20 mouse cellular contexts compared by ENCODE assay signal in the genomic region with DNA sequence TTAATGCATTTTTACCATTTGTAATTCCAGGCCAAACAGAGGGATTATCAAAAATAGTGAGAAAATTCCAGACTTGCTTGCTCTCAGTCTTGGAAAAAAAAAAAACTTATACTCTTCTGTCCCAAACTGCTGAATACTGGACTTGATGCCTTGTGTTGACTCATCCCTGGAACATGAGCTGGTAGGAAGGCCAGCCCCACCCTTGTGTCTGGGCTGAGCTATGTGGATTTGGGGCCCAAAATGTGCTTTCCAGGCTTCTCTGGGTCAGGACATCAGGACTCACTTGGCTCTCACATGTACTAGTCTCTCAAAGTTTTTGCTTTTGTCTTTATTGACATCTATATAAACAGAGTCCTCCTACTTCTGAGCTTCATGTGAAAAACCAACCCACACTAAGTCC. TPM values are rescaled to one million over a fixed set of nuclear protein-coding genes. Genes with fewer than 3 reads are reported as not detected.
DNase-seq lines count a peak whose midpoint lies in the region; ATAC-seq and TF ChIP-seq lines count a peak whose summit lies in the region.
"Had no signal": no experiment of that assay in that cellular context is flagged by ENCODE, and none has a peak within 500 bp of the region (broad histone marks: within the 10 kb centered on the region; RNA-seq: fewer than 3 reads in every experiment).

No protein-coding gene starts in this region.

- intact Hi-C loops in heart, postnatal 25 days (cut with DNase I): no loop called here
- intact Hi-C loops in left cerebral cortex, postnatal 25 days (cut with DNase I): no loop called here

- DNase-seq in heart, adult 11 months: peak; percentile 89
- DNase-seq in heart, postnatal 25 days (ENCODE audit: low spot score): no peak
- DNase-seq in NIH3T3 (ENCODE audit: low read depth): peak; percentile 51
- DNase-seq in left cerebral cortex, postnatal 25 days (ENCODE audit: low spot score in 2 of 2): no peak
- DNase-seq in adrenal gland, postnatal 14 days: no peak
- DNase-seq: adrenal gland, postnatal 10 days; B cell, adult 2 months; cerebellum, adult 2 months; cerebellum, postnatal 10 days; embryo, embryonic 11 days; heart, postnatal 4 days; kidney, adult 11 months; kidney, adult 9 months had no signal

- no peaks in the 10 kb centered on the region for H3K4me1 ChIP-seq in embryonic fibroblast, embryonic 13.5 days (ENCODE audit: control insufficient read depth, insufficient read depth, low read length)
- H3K4me1 ChIP-seq: embryonic facial prominence, embryonic 15.5 days; forebrain, embryonic 15.5 days; heart, embryonic 13.5 days; hindbrain, embryonic 13.5 days had no signal

- no peak for TF ChIP-seq CTCF in embryonic fibroblast, embryonic 13.5 days (IDR thresholded peaks at IDR 0.05; ENCODE audit: borderline replicate concordance, insufficient read depth, low read length)

- TF ChIP-seq POLR2A in embryonic fibroblast, embryonic 13.5 days (IDR thresholded peaks at IDR 0.05; ENCODE audit: low read depth, low read length): no peak

- ATAC-seq in CD4-positive, CD25-positive, alpha-beta regulatory T cell, adult 4 months: no peak
- ATAC-seq: forebrain, embryonic 15.5 days; hindbrain, postnatal 0 days had no signal

- H3K27ac ChIP-seq in embryonic fibroblast, embryonic 13.5 days (ENCODE audit: insufficient read depth, low read length): peak overlapping the region; percentile 78
- H3K27ac ChIP-seq: embryonic facial prominence, embryonic 15.5 days; forebrain, embryonic 15.5 days; heart, embryonic 13.5 days; hindbrain, embryonic 13.5 days; hindbrain, postnatal 0 days had no signal

- no peak overlapping the region for H3K4me3 ChIP-seq in embryonic fibroblast, embryonic 13.5 days (ENCODE audit: insufficient read depth, low read length)
- H3K4me3 ChIP-seq: embryonic facial prominence, embryonic 15.5 days; forebrain, embryonic 15.5 days; heart, embryonic 13.5 days; hindbrain, embryonic 13.5 days had no signal

RNA-seq across cellular contexts. Expression of a gene that starts 18.1 kb away (rescaled TPM):
- 100 to 1,000 TPM; 124 to 133 TPM for total RNA-seq in heart, postnatal 25 days (2021)
- 473 and 817 TPM in 2 replicates for polyA plus RNA-seq in embryonic fibroblast, embryonic 13.5 days (2011; ENCODE audit: insufficient read length, low read depth, missing spikeins)
- total RNA-seq in left cerebral cortex, postnatal 25 days (2021): 10 to 100 TPM; 15.8 to 18.4 TPM
- polyA plus RNA-seq in CD4-positive, CD25-positive, alpha-beta regulatory T cell, adult 4 months (2017; shearing (Covaris generic)): 1,000 to 10,000 TPM in 1 of 2 experiments, 100 to 1,000 TPM in 1; 771 to 1,065 TPM
- 147 and 191 TPM in 2 replicates for total RNA-seq in adrenal gland, postnatal 14 days (2021)

Comparison
In these comparisons a context has a peak if more than half of its experiments do, and no peak if none do; other contexts are left out.
1. DNase-seq: peak in heart, adult 11 months (single experiment) and NIH3T3 (single experiment); none in heart, postnatal 25 days (single experiment), left cerebral cortex, postnatal 25 days (0 of 2) and adrenal gland, postnatal 14 days (single experiment).